Mouse (Mus musculus): ENCODE measurements around the gene Pigv.
"Not testable (repeated sequence)": the region's sequence is repeated elsewhere in the genome, so short reads cannot be mapped to it uniquely, and the experiment has no call there.

Gene Pigv

DNA sequence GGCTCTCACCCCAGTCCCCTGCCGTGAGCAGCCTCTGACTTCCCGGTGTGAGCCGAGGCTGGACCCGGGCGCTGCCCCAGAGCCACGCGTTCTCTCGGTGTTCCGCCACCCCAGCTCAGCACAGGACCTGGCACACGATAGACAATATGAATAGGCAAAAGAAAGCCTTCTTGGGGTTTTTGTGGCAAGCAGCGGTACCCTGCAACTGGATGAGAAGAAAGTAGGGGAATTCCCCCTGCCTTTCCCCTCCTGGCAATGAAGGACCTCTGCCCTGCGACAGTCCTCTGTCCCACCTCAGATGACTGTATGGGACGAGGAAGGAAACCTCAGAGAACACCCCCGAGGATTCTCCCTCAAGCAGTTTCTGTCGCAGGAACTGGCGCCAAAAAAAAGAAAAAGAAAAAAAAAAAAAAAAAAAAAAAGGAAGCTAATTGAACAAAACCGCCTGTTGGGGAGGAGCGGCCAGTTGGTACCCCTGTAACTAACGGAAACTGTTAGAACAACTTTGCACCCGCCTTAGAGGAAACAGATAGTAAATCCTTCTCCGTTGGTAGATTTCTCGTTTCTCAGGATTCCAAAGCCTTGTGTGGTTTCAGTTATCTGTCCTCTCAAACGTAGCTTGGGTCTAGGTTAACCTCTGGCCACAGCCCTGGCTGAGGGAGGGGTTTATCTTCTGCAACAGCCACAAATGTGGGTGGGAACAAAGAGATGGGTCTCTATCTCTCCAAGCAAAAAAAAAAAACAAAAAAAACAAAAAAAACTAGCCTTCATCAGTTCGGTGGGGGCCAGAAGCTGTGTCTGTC, 599 bp upstream of the Pigv start:
- DNase-seq, result peak in 1 of 2 experiments; percentile 60

- DNase-seq, result peak; percentile 79 to 80
These were observed 1.1 kb downstream of the Pigv start for GRCm38 (mm10) chr4:133671184-133671880.

- DNase-seq, result no peak
These were observed 2.7 kb downstream of the Pigv start for GRCm38 (mm10) chr4:133669652-133670210.

DNA sequence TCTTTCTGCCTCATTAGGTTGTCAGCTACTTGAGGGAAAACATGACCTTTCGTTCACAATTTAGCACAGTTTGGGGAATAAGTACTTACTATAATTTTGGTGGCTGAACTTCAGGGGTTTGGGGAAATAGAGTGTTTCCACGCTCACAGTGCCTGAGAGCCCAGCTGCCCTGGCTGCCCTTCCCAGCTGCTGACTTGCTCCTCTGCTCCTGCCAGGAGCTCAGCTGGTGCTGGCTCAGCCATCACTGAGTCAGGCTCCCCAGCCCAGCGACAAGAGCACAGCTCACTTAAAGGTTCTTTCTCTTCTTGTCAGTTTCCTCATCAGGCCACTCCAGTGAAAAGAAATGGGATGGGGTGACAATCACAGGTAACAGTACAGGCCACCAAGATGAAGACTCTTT, 3.9 kb downstream of the Pigv start:
- no peak for DNase-seq

DNA sequence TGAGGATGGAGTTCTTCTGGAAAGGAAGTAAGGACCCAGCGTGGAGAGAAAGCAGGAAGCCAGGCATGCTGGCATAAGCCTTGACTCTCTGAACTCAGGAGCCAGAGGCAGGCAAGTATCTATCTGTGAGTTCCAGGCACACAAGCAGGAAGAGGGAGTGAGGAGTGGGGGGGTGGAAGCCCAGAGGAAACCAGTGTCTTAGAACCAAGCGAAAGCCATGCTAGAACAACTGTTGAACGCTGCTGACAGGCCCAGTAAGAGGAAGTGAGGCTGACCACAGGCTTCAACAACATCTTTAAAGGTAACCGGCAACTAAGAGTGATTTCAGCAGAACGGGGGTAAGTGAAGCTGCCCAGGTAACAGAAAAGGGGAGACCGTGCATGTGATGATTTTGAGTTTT, 6.2 kb downstream of the Pigv start:
- DNase-seq, result peak; percentile 76 to 85

GRCm38 (mm10) chr4:133665118-133665517, 7.3 kb downstream of the Pigv start:
- DNase-seq, result no peak

- DNase-seq, result no peak
These were observed 9.5 kb downstream of the Pigv start for GRCm38 (mm10) chr4:133662945-133663344.

GRCm38 (mm10) chr4:133662421-133662820, 10.0 kb downstream of the Pigv start:
- DNase-seq, result no peak

GRCm38 (mm10) chr4:133660193-133661155, 12.0 kb downstream of the Pigv start:
- peak; percentile 29 to 30 for DNase-seq

- peak; percentile 72 to 73 for DNase-seq
These were observed 12.8 kb downstream of the Pigv start for GRCm38 (mm10) chr4:133659497-133660192.

- DNase-seq, result no peak
These were observed 13.7 kb downstream of the Pigv start for GRCm38 (mm10) chr4:133658729-133659128.

DNA sequence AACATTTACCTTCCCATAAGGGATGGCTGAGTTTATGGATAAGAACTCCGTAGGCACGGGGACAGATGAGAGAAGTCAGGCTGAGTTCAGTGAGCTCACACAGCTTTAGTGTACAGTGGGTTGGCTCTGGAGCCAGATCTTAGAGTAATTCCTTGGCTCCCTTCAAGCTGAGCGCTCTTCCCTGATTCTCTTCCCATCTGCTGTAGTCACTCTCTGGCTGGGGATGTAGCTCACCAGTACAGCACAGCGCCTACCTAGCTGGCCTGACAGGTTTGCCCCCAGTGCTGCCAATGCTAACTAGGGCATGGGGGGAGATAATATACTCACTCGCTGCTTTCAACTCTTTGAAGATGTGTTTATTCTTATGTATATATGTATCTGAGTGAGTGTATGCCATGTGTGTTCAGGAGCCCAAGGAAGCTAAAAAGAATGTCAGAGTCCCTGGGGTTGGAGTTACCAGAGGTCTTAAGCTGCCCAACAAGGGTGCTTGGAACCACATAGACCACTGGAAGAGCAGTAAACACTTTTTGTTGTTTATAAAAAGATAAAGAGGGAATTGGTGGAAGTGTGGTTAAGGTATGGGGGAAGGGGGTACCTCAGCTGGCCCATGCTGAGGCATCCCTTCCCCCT, 14.5 kb downstream of the Pigv start:
- no peak for DNase-seq

DNA sequence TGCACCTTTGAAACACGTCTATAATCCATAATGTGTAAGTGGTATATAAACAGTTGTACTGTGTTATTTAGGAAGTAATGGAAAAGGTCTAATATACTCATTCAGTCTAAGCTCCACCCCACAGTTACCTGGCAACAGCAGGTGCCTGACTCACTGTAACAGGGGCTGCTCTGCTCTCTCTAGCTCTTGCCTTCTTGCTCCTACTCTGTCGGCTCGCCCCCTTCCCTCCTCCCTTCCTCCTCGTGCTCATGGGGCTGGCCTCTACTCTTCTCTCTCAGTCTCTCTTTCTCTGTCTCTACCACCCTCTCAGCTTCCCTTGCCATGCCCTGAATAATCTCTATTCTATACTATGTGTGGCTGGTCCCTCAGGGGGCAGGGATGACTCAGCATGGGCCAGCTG, 15.4 kb downstream of the Pigv start:
- peak in 1 of 2 experiments; percentile 42 for DNase-seq

GRCm38 (mm10) chr4:133656294-133656693, 16.2 kb downstream of the Pigv start:
- DNase-seq, result no peak

- not testable (repeated sequence) for DNase-seq
These were observed 18.4 kb downstream of the Pigv start for GRCm38 (mm10) chr4:133654070-133654469.

DNA sequence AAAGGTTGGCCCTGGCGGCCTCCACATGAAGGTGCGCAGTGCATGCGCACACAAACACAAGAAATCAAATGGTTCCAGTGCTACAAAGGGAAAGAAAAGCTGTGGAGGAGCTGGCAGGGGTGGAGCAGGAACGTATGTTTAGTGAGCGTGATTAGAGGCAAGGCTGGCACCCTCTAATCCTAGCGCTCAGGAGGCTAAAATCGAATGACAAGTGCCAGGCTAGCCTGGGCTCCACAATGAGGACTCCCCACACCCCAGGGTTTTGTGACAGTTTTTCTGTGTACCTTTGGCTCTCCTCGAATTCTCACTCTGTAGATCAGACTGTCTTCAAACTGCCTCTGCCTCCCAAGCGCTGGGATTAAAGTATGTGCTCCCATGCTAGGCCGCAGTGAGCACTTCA, 19.7 kb downstream of the Pigv start:
- DNase-seq, result no peak

DNA sequence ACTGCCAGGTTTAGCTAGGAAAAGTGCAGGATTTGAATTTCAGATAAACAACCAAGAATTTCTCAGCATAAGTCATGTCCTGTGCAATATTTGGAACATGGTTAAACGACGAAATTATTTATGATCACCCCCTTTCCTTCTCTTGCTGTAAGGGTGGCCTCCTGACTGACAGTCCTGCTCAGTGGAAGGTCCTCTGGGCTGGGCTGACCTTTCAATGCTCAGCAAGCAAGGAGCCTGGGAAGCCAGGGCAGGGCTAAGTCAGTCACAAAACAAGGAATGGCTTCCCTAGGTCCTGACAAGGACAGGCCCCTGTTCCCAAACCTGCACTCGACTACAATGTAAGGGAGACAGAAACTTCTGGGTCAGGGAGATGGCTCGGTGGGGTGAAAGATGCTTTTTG, 20.5 kb downstream of the Pigv start:
- DNase-seq, result no peak

GRCm38 (mm10) chr4:133651445-133651844, 21.0 kb downstream of the Pigv start:
- DNase-seq, result no peak

DNA sequence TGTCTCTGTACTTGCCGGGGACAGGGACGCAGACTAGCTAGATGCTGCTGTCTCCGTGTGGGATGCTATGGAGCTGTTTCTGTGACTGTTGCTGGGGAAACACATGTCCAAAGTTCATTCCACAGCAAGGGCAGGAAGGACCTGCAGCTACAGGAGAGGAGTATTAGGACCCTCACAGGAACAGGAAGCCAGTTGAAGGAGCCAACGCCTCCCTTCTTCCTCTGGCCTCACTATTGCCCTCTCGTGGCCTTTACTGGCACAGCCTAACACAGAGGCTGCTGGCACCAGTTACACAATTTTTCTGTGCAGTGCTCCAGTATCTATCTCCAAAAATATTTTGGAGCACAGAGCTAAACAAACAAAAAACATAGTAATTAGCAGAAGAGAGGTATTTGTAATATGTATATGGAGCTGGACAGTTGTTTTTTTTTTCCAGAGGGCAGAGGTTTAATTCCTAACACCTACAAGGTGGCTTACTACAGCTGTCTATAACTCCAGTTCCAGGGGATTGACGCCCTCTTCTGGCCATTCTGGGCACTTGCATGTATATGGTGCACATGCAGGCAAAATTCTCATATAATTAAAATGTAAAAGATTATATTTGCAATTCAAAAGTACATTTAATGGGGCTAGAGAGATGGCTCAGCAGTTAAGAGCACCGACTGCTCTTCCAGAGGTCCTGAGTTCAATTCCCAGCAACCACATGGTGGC, 22.3 kb downstream of the Pigv start, which contains the start of gene Zdhhc18:
TSS of gene Zdhhc18 (minus strand) at position 166 of the 711 bp plus-strand sequence.
- DNase-seq, result peak; percentile 86 to 88

DNA sequence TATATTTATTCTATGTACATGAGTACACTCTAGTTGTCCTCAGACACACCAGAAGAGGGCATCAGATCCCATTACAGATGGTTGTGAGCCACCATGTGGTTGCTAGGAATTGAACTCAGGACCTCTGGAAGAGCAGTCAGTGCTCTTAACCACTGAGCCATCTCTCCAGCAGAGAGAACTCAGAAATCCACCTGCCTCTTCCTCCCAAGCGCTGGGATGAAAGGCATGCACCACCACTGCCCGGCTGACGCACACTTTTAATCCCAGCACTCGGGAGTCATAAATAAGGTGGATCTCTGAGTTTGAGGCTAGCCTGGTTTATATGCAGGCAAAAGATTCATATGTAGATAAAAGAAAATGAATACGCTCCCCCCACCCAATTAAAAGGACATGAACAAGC, 23.0 kb downstream of the Pigv start:
- DNase-seq, result not testable (repeated sequence)

DNA sequence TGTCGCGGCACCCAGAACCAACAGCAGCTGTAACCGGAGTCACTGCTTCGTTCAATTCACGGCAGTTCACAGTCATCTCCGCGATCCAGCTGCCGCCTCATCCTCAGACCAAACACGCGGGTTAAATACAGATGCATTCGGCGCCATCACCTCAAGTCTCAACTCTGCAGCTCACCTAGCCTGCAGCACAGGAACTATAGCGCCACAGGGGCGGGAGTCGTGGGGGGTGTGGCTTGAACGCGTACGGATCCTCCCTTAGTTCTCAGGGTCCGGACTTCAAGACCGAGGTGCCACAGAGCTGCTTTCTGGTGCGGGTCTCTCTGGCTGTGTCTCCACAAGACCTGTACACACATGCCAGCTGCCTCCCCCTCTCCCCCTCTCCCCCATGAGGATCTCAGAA, 26.8 kb downstream of the Pigv start:
- DNase-seq, result no peak

Measured in B cell, adult 2 months (primary cell).